Mouse (Mus musculus) ES-Bruce4 (cell line): ENCODE data around the gene Fosl1. TPM values are rescaled to one million over a fixed set of nuclear protein-coding genes. Genes with fewer than 3 reads are reported as not detected.
"Not testable (repeated sequence)": the region's sequence is repeated elsewhere in the genome, so short reads cannot be mapped to it uniquely, and the experiment has no call there.

Experiments used
- H3K27ac ChIP-seq: 2 replicates; pipeline ENCODE4 v1.5.1; 2012; ENCODE audit warnings: low read length, inconsistent platforms; ENCODE audit not compliant: insufficient read depth
- H3K27me3 ChIP-seq: 2 replicates; pipeline ENCODE4 v1.6.1; 2012; ENCODE audit warnings: mild to moderate bottlenecking, low read length, inconsistent platforms; ENCODE audit not compliant: control insufficient read depth, poor library complexity, insufficient read depth, severe bottlenecking
- H3K36me3 ChIP-seq: 2 replicates; pipeline ENCODE4 v1.6.1; 2012; ENCODE audit warnings: inconsistent platforms, mild to moderate bottlenecking, low read length, moderate library complexity; ENCODE audit not compliant: control insufficient read depth, poor library complexity, insufficient read depth, severe bottlenecking
- H3K4me1 ChIP-seq: one replicate; pipeline ENCODE4 v1.8.1; 2011; ENCODE audit warnings: low read length; ENCODE audit not compliant: control insufficient read depth, insufficient read depth
- H3K4me3 ChIP-seq: 2 replicates; pipeline ENCODE4 v1.5.1; 2011; ENCODE audit warnings: low read depth, mild to moderate bottlenecking, low read length
- H3K9ac ChIP-seq: 2 replicates; pipeline ENCODE4 v1.6.1; 2012; ENCODE audit warnings: low read depth, mild to moderate bottlenecking, inconsistent platforms; ENCODE audit not compliant: poor library complexity, severe bottlenecking
- H3K9me3 ChIP-seq: replicated peaks from 2 replicates; pipeline ENCODE4 v1.6.1; 2012; ENCODE audit warnings: mild to moderate bottlenecking, low read length, inconsistent platforms; ENCODE audit not compliant: control insufficient read depth, poor library complexity, insufficient read depth, severe bottlenecking
- CTCF ChIP-seq: IDR thresholded peaks from one replicate; pipeline ENCODE4 v1.8.1; 2011; ENCODE audit warnings: low read depth, low read length
- EP300 ChIP-seq: IDR thresholded peaks from 2 replicates; pipeline ENCODE4 v1.6.1; 2011; ENCODE audit warnings: low read depth, low read length; ENCODE audit not compliant: insufficient read depth
- POLR2A ChIP-seq: IDR thresholded peaks from one replicate; pipeline ENCODE4 v1.8.1; 2011; ENCODE audit warnings: low read length; ENCODE audit not compliant: insufficient read depth
- polyA plus RNA-seq: library from polyadenylated mRNA; stranded (reverse); fragments of >200 nt; gene quantifications from 2 replicates; pipeline ENCODE4 v1.2.4, GENCODE M21; 2011; ENCODE audit warnings: low read depth; ENCODE audit not compliant: missing spikeins, insufficient read depth, insufficient read length

Fosl1 gene
- polyA plus RNA-seq, 1 experiment = 1.3 TPM

GRCm38 (mm10) chr19:5486771-5487170 lies 39.4 kb downstream of the Fosl1 start:
- H3K27me3 ChIP-seq = no peaks in the 10 kb centered on the region
- H3K27ac ChIP-seq = no peak overlapping the region
- no peak overlapping the region for H3K4me3 ChIP-seq
- no peak for TF ChIP-seq CTCF
- H3K4me1 ChIP-seq = no peaks in the 10 kb centered on the region
- no peak overlapping the region for H3K9ac ChIP-seq
- H3K9me3 ChIP-seq = no peaks in the 10 kb centered on the region
- 0 out of 2 replicates have a peak, but pooled peaks cover 2% of the 10 kb centered on the region for H3K36me3 ChIP-seq

GRCm38 (mm10) chr19:5487768-5488550 lies 40.6 kb downstream of the Fosl1 start, which contains the start of gene Mus81:
TSS of gene Mus81 (minus strand) at chr19:5488402.
- Histone ChIP-seq H3K36me3 (peaks cover 7% of the 10 kb centered on the region), H3K9ac (peak within 1 kb of the TSS; percentile 41), H3K27ac (peak within 1 kb of the TSS; percentile 90), H3K4me1 (no peaks in the 10 kb centered on the region), H3K27me3 (no peaks in the 10 kb centered on the region), H3K4me3 (peak within 1 kb of the TSS; percentile 67), H3K9me3 (no peaks in the 10 kb centered on the region)
- TF ChIP-seq POLR2A = peak; percentile 61
- TF ChIP-seq CTCF = peak; percentile 88
- 0 out of 2 replicates have a peak, but pooled peaks have one; percentile 57 for TF ChIP-seq EP300

GRCm38 (mm10) chr19:5488878-5489571 lies 41.7 kb downstream of the Fosl1 start:
- Histone ChIP-seq H3K4me1 (peaks cover 2% of the 10 kb centered on the region), H3K4me3 (peak overlapping the region; percentile 61), H3K9me3 (no peaks in the 10 kb centered on the region), H3K9ac (peak overlapping the region; percentile 41), H3K27ac (peak overlapping the region; percentile 90), H3K27me3 (no peaks in the 10 kb centered on the region), H3K36me3 (peaks cover 14% of the 10 kb centered on the region)
- TF ChIP-seq EP300 (0 out of 2 replicates have a peak, but pooled peaks have one; percentile 30), POLR2A (no peak)

- H3K27ac ChIP-seq = peak overlapping the region; percentile 37; the same call in 1 of the 2 replicates
- H3K4me3 ChIP-seq, H3K27me3 ChIP-seq, H3K9ac ChIP-seq, H3K9me3 ChIP-seq, H3K4me1 ChIP-seq: not testable (repeated sequence)
- peaks cover 17% of the 10 kb centered on the region for H3K36me3 ChIP-seq
Observed at GRCm38 (mm10) chr19:5489721-5490120, 42.4 kb downstream of the Fosl1 start.

GRCm38 (mm10) chr19:5490313-5490897 lies 43.1 kb downstream of the Fosl1 start, which contains the start of gene Cfl1:
TSS of gene Cfl1 (plus strand) at chr19:5490455.
- Histone ChIP-seq H3K36me3 (peaks cover 18% of the 10 kb centered on the region), H3K9ac (peak within 1 kb of the TSS; percentile 58), H3K27me3 (no peaks in the 10 kb centered on the region), H3K4me3 (peak within 1 kb of the TSS; percentile 85), H3K27ac (peak within 1 kb of the TSS; percentile 79), H3K4me1 (peaks cover 5% of the 10 kb centered on the region), H3K9me3 (no peaks in the 10 kb centered on the region)
- TF ChIP-seq CTCF = no peak
- TF ChIP-seq POLR2A = peak; percentile 85
- peak; percentile 71; the same call in 1 of the 2 replicates for TF ChIP-seq EP300
